Comparison of ENCODE assay signal across 19 mouse cellular contexts in genomic region chr1:168265090-168265489, GRCm38 (mm10).
"Had no signal": no experiment of that assay in that cellular context is flagged by ENCODE, and none has a peak within 500 bp of the region (broad histone marks: within the 10 kb centered on the region; RNA-seq: fewer than 3 reads in every experiment).

No protein-coding gene starts in this region.

- DNase-seq: kidney, adult 11 months; kidney, adult 9 months; kidney, postnatal 36 days; layer of hippocampus, adult 9-11 months; layer of hippocampus, postnatal 36 days; liver; liver, embryonic 13.5 days; liver, postnatal 0 days; lung, postnatal 14 days; right cerebral cortex, postnatal 4 days; spleen, adult 18-20 months; thymus, postnatal 36 days had no signal

- H3K9me3 ChIP-seq: limb, embryonic 12.5 days; liver, embryonic 13.5 days; lung, embryonic 15.5 days; neural tube, embryonic 15.5 days; stomach, embryonic 15.5 days had no signal

- H3K27me3 ChIP-seq: limb, embryonic 12.5 days; liver, embryonic 13.5 days; lung, embryonic 15.5 days; neural tube, embryonic 15.5 days; stomach, embryonic 15.5 days had no signal

- H3K4me3 ChIP-seq: limb, embryonic 12.5 days; liver, embryonic 13.5 days; lung, embryonic 15.5 days; neural tube, embryonic 15.5 days; stomach, embryonic 15.5 days had no signal

- H3K4me2 ChIP-seq: limb, embryonic 12.5 days; liver, embryonic 13.5 days; lung, embryonic 15.5 days; neural tube, embryonic 15.5 days; stomach, embryonic 15.5 days had no signal

- H3K27ac ChIP-seq: kidney, postnatal 0 days; limb, embryonic 12.5 days; liver, embryonic 13.5 days; lung, embryonic 15.5 days; macrophage; neural tube, embryonic 15.5 days; stomach, embryonic 15.5 days had no signal

- H3K9ac ChIP-seq: limb, embryonic 12.5 days; liver, embryonic 13.5 days; liver, postnatal 0 days; lung, embryonic 15.5 days; neural tube, embryonic 15.5 days; stomach, embryonic 15.5 days had no signal

- ATAC-seq: inflammation-experienced regulatory T-cells, adult 6 months; liver, postnatal 0 days had no signal

- H3K36me3 ChIP-seq: limb, embryonic 12.5 days; liver, embryonic 13.5 days; lung, embryonic 15.5 days; neural tube, embryonic 15.5 days; stomach, embryonic 15.5 days had no signal
